Mouse (Mus musculus) hindbrain, embryonic 12.5 days (tissue): ENCODE results near the gene Sh3yl1. TPM values are rescaled to one million over a fixed set of nuclear protein-coding genes. Genes with fewer than 3 reads are reported as not detected.
A peak's percentile ranks its signal among the peaks of the same experiment; 100 is the strongest.

Experiments
- ATAC-seq: fragments of 200-750 bp; cut with Nextera tagmentation; 2 replicates; pipeline ENCODE4 v1.8.0; 2017; ENCODE audit warnings: moderate TSS enrichment; ENCODE audit not compliant: low FRiP score
- H3K27ac ChIP-seq: fragments of 300-500 bp; sonication (generic); 2 replicates; pipeline ENCODE4 v1.5.1; 2016; ENCODE audit warnings: mild to moderate bottlenecking
- H3K27me3 ChIP-seq: fragments of 300-500 bp; sonication (generic); 2 replicates; pipeline ENCODE4 v1.6.1; 2016; ENCODE audit warnings: mild to moderate bottlenecking
- H3K36me3 ChIP-seq: fragments of 300-500 bp; sonication (generic); 2 replicates; pipeline ENCODE4 v1.6.1; 2016; ENCODE audit warnings: mild to moderate bottlenecking
- H3K4me1 ChIP-seq: fragments of 300-500 bp; sonication (generic); 2 replicates; pipeline ENCODE4 v1.6.1; 2016
- H3K4me2 ChIP-seq: fragments of 300-500 bp; sonication (generic); replicated peaks from 2 replicates; pipeline ENCODE4 v1.6.1; 2016; ENCODE audit warnings: mild to moderate bottlenecking
- H3K4me3 ChIP-seq: fragments of 300-500 bp; sonication (generic); 2 replicates; pipeline ENCODE4 v1.5.1; 2016; ENCODE audit warnings: mild to moderate bottlenecking
- H3K9ac ChIP-seq: fragments of 300-500 bp; sonication (generic); 2 replicates; pipeline ENCODE4 v1.6.1; 2016; ENCODE audit warnings: mild to moderate bottlenecking, moderate library complexity
- H3K9me3 ChIP-seq: fragments of 300-500 bp; sonication (generic); replicated peaks from 2 replicates; pipeline ENCODE4 v1.6.1; 2016; ENCODE audit warnings: mild to moderate bottlenecking
- WGBS: fragments of 180-500 bp; shearing (Covaris S2); methylation state at CpG from one replicate; pipeline ENCODE4 v1.1.7; 2016; 5-methylcytosine and 5-hydroxymethylcytosine counted together
- polyA plus RNA-seq: library from polyadenylated mRNA; unstranded; fragments of >200 nt; fragmentation: Nextera tagmentation; extraction: Ambion mirVana; gene quantifications from 2 replicates; pipeline ENCODE4 v1.2.1, GENCODE M21; 2016

Sh3yl1 gene
- polyA plus RNA-seq, 1 experiment from 2014 or later: 33.1 TPM

GRCm38 (mm10) chr12:30908658-30909057, 2.8 kb upstream of the Sh3yl1 start:
- Histone ChIP-seq H3K9me3 (no peaks in the 10 kb centered on the region), H3K4me3 (no peak overlapping the region), H3K9ac (no peak overlapping the region), H3K4me1 (peaks cover 13% of the 10 kb centered on the region), H3K27ac (no peak overlapping the region), H3K4me2 (no peak overlapping the region), H3K36me3 (peaks cover 9% of the 10 kb centered on the region), H3K27me3 (no peaks in the 10 kb centered on the region)
- whole genome bisulfite sequencing: 94% methylated on average over 1 of the region's 1 CpGs
- no peak for ATAC-seq

GRCm38 (mm10) chr12:30909881-30910280, 1.6 kb upstream of the Sh3yl1 start:
- H3K27me3 ChIP-seq: no peaks in the 10 kb centered on the region
- peak overlapping the region; percentile 94; the same call in 1 of the 2 replicates for H3K4me2 ChIP-seq
- H3K27ac ChIP-seq: no peak overlapping the region
- WGBS: 89% methylated on average over 2 of the region's 2 CpGs
- no peaks in the 10 kb centered on the region for H3K9me3 ChIP-seq
- peaks cover 13% of the 10 kb centered on the region for H3K4me1 ChIP-seq
- no peak overlapping the region for H3K9ac ChIP-seq
- no peaks in the 10 kb centered on the region for H3K36me3 ChIP-seq
- no peak for ATAC-seq
- no peak overlapping the region for H3K4me3 ChIP-seq

GRCm38 (mm10) chr12:30910860-30911259, 608 bp upstream of the Sh3yl1 start:
- Histone ChIP-seq H3K9ac (peak overlapping the region; percentile 85), H3K36me3 (no peaks in the 10 kb centered on the region), H3K4me3 (peak overlapping the region; percentile 74), H3K4me2 (peak overlapping the region; percentile 94), H3K27ac (peak overlapping the region; percentile 44; the same call in 1 of the 2 replicates), H3K4me1 (peaks cover 13% of the 10 kb centered on the region), H3K27me3 (no peaks in the 10 kb centered on the region), H3K9me3 (no peaks in the 10 kb centered on the region)
- ATAC-seq: no peak
- 23% methylated on average over 8 of the region's 8 CpGs for WGBS

DNA sequence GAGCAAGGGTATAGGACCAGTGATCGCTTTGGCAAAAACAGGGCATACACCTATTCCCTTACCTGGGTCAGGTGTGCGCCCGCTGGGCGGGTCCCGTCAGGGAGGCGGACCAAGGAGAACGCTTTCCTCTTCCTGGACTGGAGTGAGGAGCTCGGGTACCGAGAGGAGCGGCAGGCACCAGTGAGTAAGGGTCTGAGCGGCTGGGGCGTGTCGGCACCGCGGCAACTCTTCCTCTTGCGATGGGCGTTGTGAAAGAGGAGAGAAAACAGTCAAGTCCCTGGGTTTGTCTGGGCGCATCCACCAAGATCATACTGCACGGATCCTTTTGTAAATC, 547 bp downstream of the Sh3yl1 start:
- H3K36me3 ChIP-seq: no peaks in the 10 kb centered on the region
- H3K27ac ChIP-seq: peak overlapping the region; percentile 35; the same call in 1 of the 2 replicates
- ATAC-seq: peak; percentile 69
- under 1% methylated on average over 19 of the region's 19 CpGs for WGBS
- peak overlapping the region; percentile 94 for H3K4me2 ChIP-seq
- peak overlapping the region; percentile 72 for H3K9ac ChIP-seq
- H3K4me3 ChIP-seq: peak overlapping the region; percentile 74
- H3K4me1 ChIP-seq: peaks cover 13% of the 10 kb centered on the region
- no peaks in the 10 kb centered on the region for H3K27me3 ChIP-seq
- no peaks in the 10 kb centered on the region for H3K9me3 ChIP-seq

GRCm38 (mm10) chr12:30912840-30913239, 1.4 kb downstream of the Sh3yl1 start:
- Histone ChIP-seq H3K36me3 (no peaks in the 10 kb centered on the region), H3K4me3 (peak overlapping the region; percentile 74), H3K27ac (no peak overlapping the region), H3K9ac (no peak overlapping the region), H3K9me3 (no peaks in the 10 kb centered on the region), H3K4me2 (peak overlapping the region; percentile 94), H3K4me1 (peaks cover 13% of the 10 kb centered on the region), H3K27me3 (no peaks in the 10 kb centered on the region)
- ATAC-seq: no peak
- 58% methylated on average over 3 of the region's 3 CpGs for WGBS

DNA sequence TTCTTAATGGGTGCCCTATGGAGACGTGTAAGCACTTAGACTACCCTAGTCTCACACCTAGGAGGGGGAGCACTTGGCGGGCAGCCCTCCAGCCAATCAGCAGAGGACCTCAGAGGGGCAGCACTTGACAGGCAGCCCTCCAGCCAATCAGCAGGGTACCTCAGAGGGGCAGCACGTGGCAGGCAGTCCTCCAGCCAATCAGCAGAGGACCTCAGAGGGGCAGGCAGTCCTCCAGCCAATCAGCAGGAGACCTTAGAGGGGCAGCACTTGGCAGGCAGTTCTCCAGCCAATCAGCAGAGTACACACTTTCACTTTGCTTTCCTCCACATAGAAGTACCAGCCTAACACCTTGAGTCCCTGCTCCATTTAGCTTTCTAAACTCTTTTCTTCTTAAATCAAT, 10.9 kb downstream of the Sh3yl1 start:
- Histone ChIP-seq H3K9me3 (no peaks in the 10 kb centered on the region), H3K27me3 (no peaks in the 10 kb centered on the region), H3K4me1 (no peaks in the 10 kb centered on the region), H3K27ac (no peak overlapping the region), H3K4me2 (no peak overlapping the region), H3K36me3 (no peaks in the 10 kb centered on the region; the same call in 1 of the 2 replicates), H3K4me3 (no peak overlapping the region), H3K9ac (no peak overlapping the region)
- no peak for ATAC-seq
- 88% methylated on average over 3 of the region's 3 CpGs for WGBS

DNA sequence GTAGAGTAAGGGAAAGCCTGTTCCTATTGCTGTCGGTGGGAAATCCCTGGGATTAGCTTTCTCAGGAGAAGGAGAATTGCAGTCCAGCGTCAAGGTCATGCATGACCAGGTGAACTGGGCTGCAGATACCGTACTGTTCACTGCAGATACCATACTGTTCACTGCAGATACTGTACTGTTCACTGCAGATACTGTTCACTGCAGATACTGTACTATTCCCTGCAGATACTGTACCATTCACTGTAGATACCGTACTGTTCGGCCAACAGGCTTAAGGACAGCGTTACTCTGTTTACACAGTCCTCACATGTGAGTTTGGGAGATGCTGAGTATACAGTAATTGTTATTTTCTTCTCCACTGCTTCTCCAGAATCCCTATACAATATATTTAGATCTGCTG, 16.7 kb downstream of the Sh3yl1 start:
- Histone ChIP-seq H3K4me2 (no peak overlapping the region), H3K9me3 (no peaks in the 10 kb centered on the region), H3K4me1 (no peaks in the 10 kb centered on the region), H3K27me3 (no peaks in the 10 kb centered on the region), H3K9ac (no peak overlapping the region), H3K27ac (no peak overlapping the region), H3K36me3 (no peaks in the 10 kb centered on the region), H3K4me3 (no peak overlapping the region)
- 89% methylated on average over 6 of the region's 6 CpGs for WGBS
- no peak for ATAC-seq

DNA sequence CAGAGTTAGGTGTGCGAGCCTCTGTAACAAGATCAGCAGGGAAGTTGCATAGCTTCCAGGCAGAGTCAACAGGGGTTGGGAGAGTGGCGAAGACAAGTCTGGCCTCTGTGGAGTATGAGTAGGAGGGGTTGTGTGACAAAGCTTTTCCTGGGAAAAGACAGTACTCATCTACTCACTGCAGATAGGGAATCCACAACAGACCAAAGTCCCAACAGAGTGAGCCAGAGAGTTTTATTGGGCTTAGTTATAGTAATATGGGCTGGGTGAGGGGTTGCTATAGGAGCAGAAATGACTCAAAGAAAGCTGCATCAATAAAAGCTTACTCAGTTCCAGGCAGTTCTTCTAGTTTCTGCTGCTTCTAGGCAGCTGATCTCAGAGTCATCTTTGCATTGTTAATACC, 21.8 kb downstream of the Sh3yl1 start:
- no peak for ATAC-seq
- H3K27ac ChIP-seq: no peak overlapping the region
- H3K36me3 ChIP-seq: no peaks in the 10 kb centered on the region
- no peaks in the 10 kb centered on the region for H3K27me3 ChIP-seq
- no peak overlapping the region for H3K4me2 ChIP-seq
- no peaks in the 10 kb centered on the region for H3K4me1 ChIP-seq
- WGBS: 88% methylated on average over 2 of the region's 2 CpGs
- no peaks in the 10 kb centered on the region for H3K9me3 ChIP-seq
- H3K4me3 ChIP-seq: no peak overlapping the region
- H3K9ac ChIP-seq: no peak overlapping the region

DNA sequence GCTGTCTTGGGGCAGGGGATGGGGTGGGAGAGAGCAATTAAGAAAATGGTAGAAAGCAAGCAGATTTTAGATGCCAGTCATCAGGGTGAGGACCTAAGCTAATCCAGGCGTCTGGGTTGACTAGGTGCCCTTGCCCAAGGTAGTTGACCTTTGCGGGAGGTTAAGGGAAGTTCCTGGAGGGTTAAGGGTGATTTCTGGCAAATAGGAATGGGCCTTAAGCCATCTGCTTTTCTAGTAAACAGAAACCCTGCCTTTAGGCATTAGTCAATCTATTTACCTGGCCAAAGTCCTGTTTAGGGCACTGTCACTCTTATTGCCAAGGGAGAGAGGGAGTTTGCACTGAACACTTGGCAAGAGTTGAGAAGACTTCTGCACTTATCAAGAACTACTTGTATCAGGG, 25.4 kb downstream of the Sh3yl1 start:
- Histone ChIP-seq H3K4me1 (no peaks in the 10 kb centered on the region), H3K36me3 (peaks cover 15% of the 10 kb centered on the region), H3K27ac (no peak overlapping the region), H3K4me3 (no peak overlapping the region), H3K27me3 (no peaks in the 10 kb centered on the region), H3K9ac (no peak overlapping the region), H3K4me2 (no peak overlapping the region), H3K9me3 (no peaks in the 10 kb centered on the region)
- ATAC-seq: no peak
- WGBS: 89% methylated on average over 2 of the region's 2 CpGs

DNA sequence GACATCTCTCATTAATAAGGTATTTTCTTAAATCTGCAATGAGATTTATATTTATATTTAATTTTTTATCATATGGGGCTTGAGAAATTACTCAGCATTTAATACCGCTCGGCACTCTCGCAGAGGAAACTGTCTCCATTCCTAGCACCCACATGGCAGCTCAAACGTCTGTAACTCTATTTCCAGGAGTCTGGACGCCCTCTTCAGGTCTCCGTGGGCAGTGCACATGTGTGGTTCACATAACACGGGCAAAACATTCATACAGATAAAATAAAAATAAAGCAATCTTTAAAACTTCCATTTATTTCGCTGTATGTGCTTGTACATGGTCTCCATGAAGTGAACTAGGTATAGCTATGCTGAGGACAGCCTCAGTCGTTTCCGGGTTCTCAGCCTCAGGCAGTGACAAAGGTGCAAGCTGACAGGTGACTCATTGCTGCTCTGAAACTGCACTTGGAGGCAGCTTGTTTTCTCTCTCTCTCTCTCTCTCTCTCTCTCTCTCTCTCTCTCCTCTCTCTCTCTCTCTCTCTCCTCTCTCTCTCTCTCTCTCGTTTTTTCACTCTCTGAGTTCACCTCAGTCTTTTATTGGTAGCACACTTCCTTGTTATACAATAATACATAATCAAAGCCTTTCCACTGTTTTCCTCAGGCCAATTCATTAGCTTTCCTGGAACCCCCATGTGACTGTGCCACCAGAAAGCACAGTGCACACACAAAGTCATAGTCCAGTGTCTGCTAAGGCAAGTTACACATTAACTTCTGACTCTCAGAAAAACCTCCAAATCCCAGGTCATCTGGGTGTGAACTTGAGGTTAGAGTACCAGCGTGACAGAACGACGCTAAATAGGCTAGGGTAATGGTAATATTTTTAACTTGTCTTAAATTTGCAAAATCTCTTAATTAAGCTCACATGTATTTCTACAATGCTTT, 31.9 kb downstream of the Sh3yl1 start:
- ATAC-seq: no peak
- Histone ChIP-seq H3K4me1 (no peaks in the 10 kb centered on the region), H3K4me2 (no peak overlapping the region), H3K27ac (no peak overlapping the region), H3K36me3 (peaks cover 29% of the 10 kb centered on the region), H3K9me3 (no peaks in the 10 kb centered on the region), H3K27me3 (no peaks in the 10 kb centered on the region), H3K9ac (no peak overlapping the region), H3K4me3 (no peak overlapping the region)
- 89% methylated on average over 14 of the region's 14 CpGs for WGBS

DNA sequence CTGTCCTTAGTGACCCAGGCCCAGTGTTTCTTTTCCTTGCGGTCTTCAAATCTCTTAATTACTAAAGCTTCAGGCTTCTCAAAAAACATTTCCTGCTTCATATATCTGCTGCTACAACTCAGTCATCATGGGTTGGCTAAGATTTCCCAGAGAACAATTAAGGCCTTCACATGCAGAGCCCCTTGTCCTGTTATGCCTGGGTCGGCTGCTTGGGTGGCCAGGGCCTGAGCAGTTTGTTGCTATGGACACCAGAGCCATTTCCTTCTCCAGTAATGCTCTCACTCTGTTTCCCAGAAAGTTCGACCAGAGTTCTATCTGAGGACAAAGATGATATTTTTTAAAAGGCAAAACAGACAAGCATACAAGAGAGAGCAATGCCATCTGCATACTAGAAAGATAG, 32.7 kb downstream of the Sh3yl1 start:
- Histone ChIP-seq H3K36me3 (peaks cover 29% of the 10 kb centered on the region), H3K27ac (no peak overlapping the region), H3K4me1 (no peaks in the 10 kb centered on the region), H3K9me3 (no peaks in the 10 kb centered on the region), H3K9ac (no peak overlapping the region), H3K27me3 (no peaks in the 10 kb centered on the region), H3K4me3 (no peak overlapping the region), H3K4me2 (no peak overlapping the region)
- WGBS: 47% methylated on average over 3 of the region's 3 CpGs
- no peak for ATAC-seq

GRCm38 (mm10) chr12:30970700-30971099, 59.2 kb downstream of the Sh3yl1 start:
- Histone ChIP-seq H3K27me3 (no peaks in the 10 kb centered on the region), H3K9ac (no peak overlapping the region), H3K36me3 (no peaks in the 10 kb centered on the region), H3K4me1 (no peaks in the 10 kb centered on the region), H3K9me3 (no peaks in the 10 kb centered on the region), H3K27ac (no peak overlapping the region), H3K4me3 (no peak overlapping the region), H3K4me2 (no peak overlapping the region)
- WGBS: 77% methylated on average over 2 of the region's 2 CpGs
- no peak for ATAC-seq

DNA sequence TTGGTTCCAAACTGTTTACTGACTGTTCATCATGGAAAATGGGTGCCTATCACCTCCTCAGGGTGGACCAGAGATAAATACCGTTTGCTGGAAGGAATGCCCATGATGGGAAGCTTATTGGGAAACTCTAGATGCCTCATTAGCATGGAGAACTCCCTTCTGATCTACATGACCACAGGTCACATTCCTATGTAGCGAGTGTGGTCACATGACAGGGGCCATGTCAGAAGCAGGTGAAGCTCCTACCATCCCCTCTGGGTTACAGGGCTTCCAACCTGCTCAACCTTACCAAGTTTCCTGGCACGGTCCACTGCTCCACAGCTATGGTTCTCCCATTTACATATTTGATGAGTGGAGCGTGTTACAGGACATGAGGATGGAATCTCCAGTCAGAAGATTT, 92.3 kb downstream of the Sh3yl1 start:
- Histone ChIP-seq H3K27me3 (no peaks in the 10 kb centered on the region), H3K9ac (no peak overlapping the region), H3K27ac (no peak overlapping the region), H3K4me1 (no peaks in the 10 kb centered on the region), H3K4me3 (no peak overlapping the region), H3K36me3 (no peaks in the 10 kb centered on the region), H3K9me3 (no peaks in the 10 kb centered on the region), H3K4me2 (no peak overlapping the region)
- WGBS: 79% methylated on average over 4 of the region's 4 CpGs
- no peak for ATAC-seq
